ENCODE assay signal across 33 mouse cellular contexts in genomic region chr10:120488526-120488925, GRCm38 (mm10). TPM values are rescaled to one million over a fixed set of nuclear protein-coding genes. Genes with fewer than 3 reads are reported as not detected.
"Had no signal": no experiment of that assay in that cellular context is flagged by ENCODE, and none has a peak within 500 bp of the region (broad histone marks: within the 10 kb centered on the region; RNA-seq: fewer than 3 reads in every experiment).

No protein-coding gene starts in this region.

- H3K4me2 ChIP-seq: heart, embryonic 13.5 days; heart, embryonic 15.5 days; hindbrain, embryonic 12.5 days; hindbrain, embryonic 13.5 days; hindbrain, embryonic 15.5 days; intestine, embryonic 15.5 days; kidney, embryonic 15.5 days had no signal

- H3K27ac ChIP-seq: heart, embryonic 13.5 days; heart, embryonic 15.5 days; hindbrain, embryonic 10.5 days; hindbrain, embryonic 12.5 days; hindbrain, embryonic 13.5 days; hindbrain, embryonic 15.5 days; hindbrain, postnatal 0 days; intestine, embryonic 15.5 days; kidney, embryonic 15.5 days; kidney, postnatal 0 days; layer of hippocampus, adult 2 months; left cerebral cortex, adult 2 months had no signal

- H3K36me3 ChIP-seq: heart, embryonic 13.5 days; heart, embryonic 15.5 days; hindbrain, embryonic 10.5 days; hindbrain, embryonic 12.5 days; hindbrain, embryonic 13.5 days; hindbrain, embryonic 15.5 days; kidney, embryonic 15.5 days had no signal

- H3K9me3 ChIP-seq: intestine, embryonic 15.5 days had no signal

- H3K9ac ChIP-seq: heart, embryonic 13.5 days; heart, embryonic 15.5 days; hindbrain, embryonic 12.5 days; hindbrain, embryonic 13.5 days; hindbrain, embryonic 15.5 days; intestine, embryonic 15.5 days; kidney, embryonic 15.5 days had no signal

- H3K4me1 ChIP-seq: heart, embryonic 13.5 days; heart, embryonic 15.5 days; hindbrain, embryonic 12.5 days; hindbrain, embryonic 13.5 days; hindbrain, embryonic 15.5 days; intestine, embryonic 15.5 days had no signal

- H3K4me3 ChIP-seq: heart, embryonic 13.5 days; heart, embryonic 15.5 days; hindbrain, embryonic 10.5 days; hindbrain, embryonic 12.5 days; hindbrain, embryonic 13.5 days; hindbrain, embryonic 15.5 days; intestine, embryonic 15.5 days; kidney, embryonic 15.5 days; layer of hippocampus, adult 2 months; left cerebral cortex, adult 2 months had no signal

- H3K27me3 ChIP-seq: heart, embryonic 13.5 days; heart, embryonic 15.5 days; hindbrain, embryonic 12.5 days; hindbrain, embryonic 13.5 days; hindbrain, embryonic 15.5 days; intestine, embryonic 15.5 days; kidney, embryonic 15.5 days had no signal

- DNase-seq: heart, postnatal 10 days; heart, postnatal 14 days; heart, postnatal 36 days; heart, postnatal 4 days; kidney, adult 11 months; kidney, adult 18-20 months; kidney, adult 2 months; kidney, adult 8-10 months; kidney, adult 9 months; kidney, postnatal 10 days; kidney, postnatal 14 days; kidney, postnatal 25 days; kidney, postnatal 36 days; kidney, postnatal 4 days; layer of hippocampus, adult 9-11 months; layer of hippocampus, postnatal 36 days had no signal

- ATAC-seq: hindbrain, embryonic 16.5 days; hindbrain, postnatal 0 days; inflammation-experienced regulatory T-cells, adult 6 months; intestine, embryonic 15.5 days; intestine, embryonic 16.5 days; intestine, postnatal 0 days had no signal

RNA-seq across cellular contexts. Expression of gene Hmga2, which starts 12.3 kb away (rescaled TPM):
- total RNA-seq: heart, postnatal 25 days; heart, postnatal 36 days had no signal
